In the genomic region with DNA sequence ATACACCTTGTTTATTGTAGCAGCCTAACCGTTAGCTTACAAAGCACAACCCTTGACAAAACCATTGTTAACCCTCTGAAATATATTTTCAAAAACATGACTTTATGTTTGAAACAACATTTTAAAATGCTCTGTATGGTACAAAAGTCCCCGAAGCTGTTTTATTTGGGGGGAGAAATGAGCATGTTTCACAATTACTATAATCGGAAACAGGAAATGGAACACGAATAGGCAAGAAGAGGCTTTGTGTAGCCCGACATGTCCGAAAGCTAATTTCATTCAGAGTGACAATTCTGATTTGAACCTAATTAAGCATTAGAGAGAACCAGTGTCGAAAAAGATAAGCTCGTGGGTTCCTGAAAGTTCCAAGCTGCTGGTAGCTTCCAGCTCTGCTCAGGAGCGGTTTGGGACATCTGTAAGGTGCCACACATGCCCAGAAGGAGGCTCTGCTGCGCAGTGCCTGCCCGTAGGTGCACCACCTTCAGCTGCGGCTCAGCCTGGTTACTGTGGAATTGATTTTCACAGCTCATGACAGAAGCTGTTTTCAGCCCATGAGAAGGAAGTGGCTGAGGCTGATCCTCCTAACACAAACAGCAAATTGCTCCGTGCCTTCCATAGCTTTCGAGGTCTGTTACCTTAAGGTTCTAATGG, we compare ENCODE assay signal across 1 mouse cellular context.
TF ChIP-seq lines count a peak whose summit lies in the region.

No protein-coding gene starts in this region.

TF ChIP-seq in CH12.LX, 34 proteins besides CTCF, POLR2A, EP300 and RAD21 (continued from another document):
- TF ChIP-seq UBTF (IDR thresholded peaks at IDR 0.05; ENCODE audit: low read depth, low read length) (no peak; the same call in 1 of the 2 replicates), ETS1 (conservative IDR thresholded peaks at IDR 0.05; ENCODE audit: low read depth, low read length) (no peak), SMC3 (IDR thresholded peaks at IDR 0.05; ENCODE audit: low read depth, low read length) (peak; percentile 82), MYC (IDR thresholded peaks at IDR 0.05; ENCODE audit: low read depth, low read length) (peak; percentile 25; the same call in 1 of the 2 replicates), MAX (IDR thresholded peaks at IDR 0.05; ENCODE audit: low read length) (peak; percentile 24), GABPA (IDR thresholded peaks at IDR 0.05; ENCODE audit: insufficient replicate concordance, low read depth, low read length) (no peak), USF1 (IDR thresholded peaks at IDR 0.05; ENCODE audit: low read depth, low read length) (no peak), HCFC1 (IDR thresholded peaks at IDR 0.05; ENCODE audit: low read depth, low read length) (no peak), PAX5 (IDR thresholded peaks at IDR 0.05; ENCODE audit: low read length) (no peak)
